Mouse (Mus musculus) liver, embryonic 14.5 days (tissue): ENCODE measurements around the gene Unk.

Experiments used
- CTCF ChIP-seq: IDR thresholded peaks from 2 replicates; pipeline ENCODE4 v1.5.1; 2016; ENCODE audit warnings: antibody characterized with exemption, low read depth, control low read depth
- EP300 ChIP-seq: IDR thresholded peaks from 2 replicates; pipeline ENCODE4 v1.6.1; 2016; ENCODE audit warnings: antibody characterized with exemption, low read depth

DNA sequence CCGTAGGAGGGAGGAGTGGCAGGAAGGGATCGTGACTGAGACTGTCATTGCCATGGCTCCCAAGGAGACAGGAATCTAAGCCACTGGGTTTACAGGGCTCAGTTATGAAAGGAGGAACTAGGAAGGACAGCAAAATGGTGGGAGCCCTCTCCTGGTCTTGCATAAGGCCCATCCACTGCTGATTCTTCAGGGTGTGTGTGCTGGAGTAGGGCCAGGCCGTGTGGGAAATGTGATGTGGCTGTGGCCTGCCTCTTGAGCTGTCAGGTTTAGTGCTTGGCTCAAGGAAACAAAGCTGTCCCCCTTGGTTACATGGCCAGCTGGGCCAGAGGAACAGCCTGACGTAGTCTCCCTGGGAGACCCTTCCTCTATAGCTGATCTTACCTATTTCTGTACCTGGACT is 20.1 kb downstream of the Unk start:
- TF ChIP-seq EP300 (no peak), CTCF (no peak)
